Mouse (Mus musculus) lung, embryonic 15.5 days (tissue): ENCODE data around the gene Arap1. TPM values are rescaled to one million over a fixed set of nuclear protein-coding genes. Genes with fewer than 3 reads are reported as not detected.

Experiments used
- polyA plus RNA-seq: library from polyadenylated mRNA; unstranded; fragments of >200 nt; fragmentation: Nextera tagmentation; extraction: Ambion mirVana; gene quantifications from 2 replicates; pipeline ENCODE4 v1.2.1, GENCODE M21; 2015

Gene Arap1
- polyA plus RNA-seq, 1 experiment from 2014 or later, result 109 TPM

Other genes with a start within 250 kb of the Arap1 start
- 16.2 and 18.3 TPM in 2 replicates for gene Atg16l2, start 45.8 kb upstream of the Arap1 start, polyA plus RNA-seq
- 41.2 and 45.9 TPM in 2 replicates for gene Stard10, start 31.0 kb upstream of the Arap1 start, polyA plus RNA-seq
- gene Gm45837, start 62.8 kb downstream of the Arap1 start, polyA plus RNA-seq, result 10.3 TPM in 1 of 2 replicates, not detected in the other
- gene Pde2a, start 73.6 kb downstream of the Arap1 start, polyA plus RNA-seq, result 16.9 and 26.7 TPM in 2 replicates
- not detected in 2 replicates for gene Art2b, start 237.5 kb downstream of the Arap1 start, polyA plus RNA-seq